Mouse (Mus musculus): ENCODE results near the gene Chp1.

GRCm38 (mm10) chr2:119583439-119583838, 35.9 kb downstream of the Chp1 start:
- TF ChIP-seq POLR2A (IDR thresholded peaks at IDR 0.05; ENCODE audit: insufficient read depth, low read depth, low read length) = no peak
- TF ChIP-seq CTCF (IDR thresholded peaks at IDR 0.05; ENCODE audit: insufficient read depth, low read depth, low read length) = no peak
